Mouse (Mus musculus): ENCODE results near the gene Kif5c.
A peak's percentile ranks its signal among the peaks of the same experiment; 100 is the strongest.

Gene Kif5c

GRCm38 (mm10) chr2:49787376-49788050 lies 168.4 kb downstream of the Kif5c start, which contains the start of gene Lypd6b:
Lypd6b (plus strand) TSS chr2:49787688.
- DNase-seq (ENCODE audit: low spot score in 2 of 2) = no peak

- no peak for DNase-seq (ENCODE audit: low spot score in 2 of 2)
Observed at GRCm38 (mm10) chr2:49788051-49788418, 168.9 kb downstream of the Kif5c start.

GRCm38 (mm10) chr2:49788643-49789042 lies 169.5 kb downstream of the Kif5c start:
- no peak for DNase-seq (ENCODE audit: low spot score in 2 of 2)

GRCm38 (mm10) chr2:49789078-49789477 lies 170.0 kb downstream of the Kif5c start:
- DNase-seq (ENCODE audit: low spot score in 2 of 2) = no peak

- DNase-seq (ENCODE audit: low spot score in 2 of 2) = no peak
Observed at GRCm38 (mm10) chr2:49789504-49789903, 170.4 kb downstream of the Kif5c start.

GRCm38 (mm10) chr2:49797444-49798143 lies 178.5 kb downstream of the Kif5c start:
- DNase-seq (ENCODE audit: low spot score in 2 of 2) = peak; percentile 24 to 32

- DNase-seq (ENCODE audit: low spot score in 2 of 2) = no peak
Observed at GRCm38 (mm10) chr2:49804448-49804847, 185.3 kb downstream of the Kif5c start.

GRCm38 (mm10) chr2:49805736-49806371 lies 186.8 kb downstream of the Kif5c start:
- no peak for DNase-seq (ENCODE audit: low spot score in 2 of 2)

GRCm38 (mm10) chr2:49809496-49809895 lies 190.4 kb downstream of the Kif5c start:
- no peak for DNase-seq (ENCODE audit: low spot score in 2 of 2)

- DNase-seq (ENCODE audit: low spot score in 2 of 2) = no peak
Observed at GRCm38 (mm10) chr2:49811420-49811819, 192.3 kb downstream of the Kif5c start.

GRCm38 (mm10) chr2:49811871-49812363 lies 192.8 kb downstream of the Kif5c start:
- no peak for DNase-seq (ENCODE audit: low spot score in 2 of 2)

- DNase-seq (ENCODE audit: low spot score in 2 of 2) = no peak
Observed at GRCm38 (mm10) chr2:49813151-49813550, 194.1 kb downstream of the Kif5c start.

- DNase-seq (ENCODE audit: low spot score in 2 of 2) = no peak
Observed at GRCm38 (mm10) chr2:49814011-49814410, 194.9 kb downstream of the Kif5c start.

- no peak for DNase-seq (ENCODE audit: low spot score in 2 of 2)
Observed at GRCm38 (mm10) chr2:49815696-49816320, 196.7 kb downstream of the Kif5c start.

- DNase-seq (ENCODE audit: low spot score in 2 of 2) = no peak
Observed at GRCm38 (mm10) chr2:49816549-49816948, 197.5 kb downstream of the Kif5c start.

- no peak for DNase-seq (ENCODE audit: low spot score in 2 of 2)
Observed at GRCm38 (mm10) chr2:49817151-49817550, 198.1 kb downstream of the Kif5c start.

- no peak for DNase-seq (ENCODE audit: low spot score in 2 of 2)
Observed at GRCm38 (mm10) chr2:49818126-49818525, 199.0 kb downstream of the Kif5c start.

- DNase-seq (ENCODE audit: low spot score in 2 of 2) = no peak
Observed at GRCm38 (mm10) chr2:49822312-49822711, 203.2 kb downstream of the Kif5c start.

Measured in heart, adult 9 months (tissue).